Mouse (Mus musculus) lung, postnatal 4 days (tissue): ENCODE measurements around the gene Yipf2.
"Not testable (repeated sequence)": the region's sequence is repeated elsewhere in the genome, so short reads cannot be mapped to it uniquely, and the experiment has no call there.

Source experiments
- DNase-seq, 2 experiments: peaks; one replicate each; pipeline ENCODE4 v3.0.0; 2021

The Yipf2 gene

GRCm38 (mm10) chr9:21555198-21555742 is 37.4 kb downstream of the Yipf2 start:
- no peak for DNase-seq

GRCm38 (mm10) chr9:21553607-21554273 is 38.9 kb downstream of the Yipf2 start:
- no peak for DNase-seq

- DNase-seq: no peak
Observed at GRCm38 (mm10) chr9:21551049-21551448, 41.6 kb downstream of the Yipf2 start.

- peak; percentile 75 to 85 for DNase-seq
Observed at GRCm38 (mm10) chr9:21547075-21547941, 45.3 kb downstream of the Yipf2 start.

- DNase-seq: no peak
Observed at GRCm38 (mm10) chr9:21546789-21547074, 45.9 kb downstream of the Yipf2 start, which contains the start of gene Carm1. Gene Carm1 (plus strand): TSS chr9:21546894.

GRCm38 (mm10) chr9:21545916-21546788 is 46.5 kb downstream of the Yipf2 start:
- DNase-seq: peak; percentile 100

GRCm38 (mm10) chr9:21545351-21545915 is 47.2 kb downstream of the Yipf2 start:
- DNase-seq: no peak

- DNase-seq: not testable (repeated sequence)
Observed at GRCm38 (mm10) chr9:21542001-21542400, 50.6 kb downstream of the Yipf2 start.

- DNase-seq: no peak
Observed at GRCm38 (mm10) chr9:21539981-21540753, 52.5 kb downstream of the Yipf2 start.
